Mouse (Mus musculus) adrenal gland, postnatal 4 days (tissue): ENCODE results near the gene Slf2. TPM values are rescaled to one million over a fixed set of nuclear protein-coding genes. Genes with fewer than 3 reads are reported as not detected.
A peak's percentile ranks its signal among the peaks of the same experiment; 100 is the strongest.

Experiments used
- DNase-seq, 2 experiments: peaks; one replicate each; pipeline ENCODE4 v3.0.0; 2021 to 2022; ENCODE audit warnings: low spot score in 2 of 2, mixed read lengths in 2 of 2
- long read RNA-seq, 2 experiments: library from polyadenylated mRNA; stranded (forward); transcript quantifications; one replicate each; pipeline ENCODE4 v2.0.0; 2021
- total RNA-seq, 2 experiments: library from RNA; stranded (reverse); gene quantifications; 2 replicates each; pipeline ENCODE4 v1.2.3; 2021

Gene Slf2
- 10 to 100 TPM; 38.4 to 39.8 TPM for total RNA-seq
- long read RNA-seq, experiment 1, partial matches to known transcripts = 2 of 4 reads
- long read RNA-seq, experiment 1, other reads (novel, unspliced or antisense) = 1 of 4 reads
- long read RNA-seq, experiment 2, full-length matches to known transcripts = 3 of 5 reads
- long read RNA-seq, experiment 2, partial matches to known transcripts = 1 of 5 reads
- long read RNA-seq, experiment 2, other reads (novel, unspliced or antisense) = 1 of 5 reads

- peak; percentile 95 to 96 for DNase-seq
Observed at GRCm38 (mm10) chr19:44930744-44931453, at the start of gene Slf2. TSS of gene Slf2 (plus strand) at chr19:44931151.

- DNase-seq = no peak
Observed at GRCm38 (mm10) chr19:44882552-44883024, 48.4 kb upstream of the Slf2 start.

DNA sequence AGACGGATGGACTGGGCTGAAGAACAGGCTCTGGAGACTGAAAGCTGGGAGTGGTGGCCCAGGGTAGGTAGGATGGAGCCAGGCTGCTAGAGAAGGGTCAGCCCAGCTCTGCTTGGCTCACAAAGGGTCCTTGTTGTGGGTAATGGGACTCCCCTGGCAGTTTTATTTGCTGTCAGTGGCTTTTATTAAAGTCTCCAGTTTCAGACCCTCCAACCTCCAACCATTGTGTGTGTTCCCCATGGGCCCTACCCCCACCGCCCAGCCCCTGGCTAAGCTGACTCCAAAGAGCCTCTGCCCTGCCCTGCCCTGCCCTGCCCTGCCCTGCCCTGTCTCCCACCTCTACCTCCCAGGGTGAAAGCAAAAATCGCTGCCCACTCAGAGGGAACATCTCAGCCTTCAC lies 46.6 kb upstream of the Slf2 start:
- no peak for DNase-seq

- no peak for DNase-seq
Observed at GRCm38 (mm10) chr19:44886475-44886874, 44.5 kb upstream of the Slf2 start.

GRCm38 (mm10) chr19:44887679-44888235 lies 43.2 kb upstream of the Slf2 start:
- peak; percentile 38 to 53 for DNase-seq

DNA sequence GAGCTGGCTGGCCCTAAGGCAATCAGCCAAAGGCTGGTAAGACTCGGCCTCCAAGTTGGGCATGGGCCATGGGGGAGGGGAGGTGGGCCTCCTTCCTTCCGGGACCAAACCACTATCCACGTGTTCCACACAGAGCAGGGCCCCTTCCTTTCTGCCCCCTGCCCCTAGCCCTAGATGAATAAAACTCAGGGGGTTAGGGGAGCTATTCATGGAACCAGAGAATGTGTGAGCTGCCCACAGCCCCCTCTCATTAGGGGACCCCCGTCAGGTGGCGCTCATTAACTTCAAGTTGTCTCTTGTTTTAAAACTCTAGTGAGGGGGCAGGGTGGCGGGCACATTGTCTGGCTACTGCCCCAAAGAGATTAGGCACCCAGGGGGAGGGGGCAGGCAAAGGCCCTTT lies 41.4 kb upstream of the Slf2 start:
- no peak for DNase-seq

DNA sequence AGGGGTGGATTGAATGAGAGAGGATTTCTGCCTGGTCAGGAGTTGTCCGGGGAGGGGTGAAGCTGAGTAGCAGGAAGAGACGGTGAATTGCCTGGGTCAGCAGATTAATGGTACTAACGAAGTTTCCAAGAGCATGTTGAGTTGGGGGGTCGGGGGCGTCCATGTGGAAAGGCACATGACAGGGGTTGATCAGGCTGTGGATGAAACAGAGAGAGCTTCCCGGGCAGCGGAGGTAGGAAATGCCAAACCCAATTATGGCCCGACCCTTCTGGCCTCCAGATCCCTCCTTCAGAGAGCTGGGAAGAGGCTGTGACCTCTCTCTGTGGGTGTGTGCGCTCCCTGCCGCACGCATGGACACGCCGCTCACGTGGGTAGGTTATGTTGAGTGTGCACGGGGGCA lies 39.5 kb upstream of the Slf2 start:
- DNase-seq = no peak

DNA sequence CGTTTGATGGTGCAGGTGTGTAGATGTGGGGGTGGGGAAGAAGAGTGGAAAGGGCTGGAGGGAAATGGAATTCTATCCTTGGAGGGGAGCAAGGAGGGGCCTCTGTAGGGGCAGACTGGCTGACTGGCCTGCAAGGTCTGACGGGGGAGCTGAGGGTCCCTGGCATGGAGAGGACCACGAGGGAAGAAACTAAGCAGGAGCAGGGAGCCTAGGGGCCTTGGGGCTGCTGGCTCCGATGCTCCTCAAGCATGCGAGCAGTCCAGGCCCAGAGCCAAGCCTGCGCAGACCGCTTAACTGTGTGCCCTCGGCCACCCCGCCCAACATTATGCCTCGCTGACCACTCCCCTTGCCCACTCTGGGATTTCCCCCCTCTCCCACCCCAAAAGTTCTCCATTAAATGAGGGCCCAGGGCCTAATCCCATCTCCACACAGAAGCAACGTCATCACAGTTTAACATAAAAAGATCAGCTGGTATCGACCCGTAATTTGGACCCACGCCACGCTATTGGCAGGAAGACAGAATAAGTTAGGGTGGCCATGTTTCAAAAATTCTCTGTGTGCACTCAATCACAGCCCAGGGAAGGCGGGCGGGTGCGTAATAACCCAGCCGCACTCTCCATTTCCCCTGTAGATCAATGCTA lies 37.6 kb upstream of the Slf2 start:
- no peak for DNase-seq

DNA sequence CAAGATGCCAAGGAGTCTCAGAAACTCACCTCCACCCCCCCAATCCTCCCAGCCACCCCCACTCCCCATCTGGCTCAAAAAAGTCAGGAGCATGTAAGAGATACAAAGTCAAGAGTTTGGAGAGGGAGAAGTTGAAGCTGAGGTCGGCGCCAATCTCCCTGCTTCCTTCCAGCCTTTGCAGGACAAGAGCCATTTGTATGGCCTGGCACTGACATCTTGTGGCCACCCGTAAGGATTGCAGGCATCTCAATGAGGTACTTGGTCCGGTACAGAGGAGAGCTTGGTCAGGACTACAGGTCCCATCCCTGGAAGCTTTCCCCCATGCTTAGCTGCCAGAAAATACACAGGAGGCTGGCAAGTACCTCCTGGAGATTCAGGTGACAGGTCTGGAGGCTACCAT lies 35.7 kb upstream of the Slf2 start:
- peak in 1 of 2 experiments; percentile 27 for DNase-seq

DNA sequence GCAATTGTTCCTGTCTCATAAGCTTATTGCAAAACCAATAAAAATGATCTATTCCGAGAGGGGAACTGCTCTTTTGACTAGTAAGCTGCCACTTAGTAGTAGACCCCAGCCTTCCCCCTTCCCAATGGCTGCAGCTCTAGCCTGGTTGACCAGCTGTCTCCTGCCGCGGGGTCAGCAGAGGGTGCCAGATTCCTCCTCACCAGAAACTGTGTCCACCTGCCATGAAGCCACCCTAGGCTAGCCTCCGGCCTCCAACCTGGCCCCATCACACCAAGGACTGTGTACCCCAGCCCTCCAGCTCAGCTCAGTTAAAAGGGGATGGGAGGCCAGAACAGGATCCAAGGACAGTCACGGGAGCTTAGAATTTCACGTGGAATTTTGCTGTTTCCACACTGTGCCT lies 34.5 kb upstream of the Slf2 start:
- DNase-seq = no peak

DNA sequence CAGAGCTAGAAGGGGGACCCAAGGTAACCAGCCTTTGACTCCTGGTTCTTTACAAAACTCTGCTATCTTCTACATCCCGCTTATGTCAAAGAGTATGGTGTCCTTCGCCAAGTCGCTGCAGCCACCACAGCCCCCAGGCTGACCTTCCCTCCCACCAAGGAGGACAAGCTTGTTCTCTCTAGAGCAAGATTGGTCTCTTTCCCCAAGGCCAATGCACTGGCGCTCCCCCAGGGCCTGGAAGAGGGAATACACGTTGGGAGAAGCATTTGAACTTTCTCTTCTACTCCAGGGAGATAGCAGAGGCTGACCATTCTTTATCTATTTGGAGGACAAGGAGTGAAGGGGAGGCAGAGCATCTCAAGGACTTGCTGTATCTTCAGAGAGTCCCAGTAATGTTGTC lies 33.4 kb upstream of the Slf2 start:
- no peak for DNase-seq

- DNase-seq = no peak
Observed at GRCm38 (mm10) chr19:44898646-44899045, 32.3 kb upstream of the Slf2 start.

- no peak for DNase-seq
Observed at GRCm38 (mm10) chr19:44899104-44899793, 31.7 kb upstream of the Slf2 start.

GRCm38 (mm10) chr19:44899947-44900773 lies 30.8 kb upstream of the Slf2 start:
- DNase-seq = no peak

DNA sequence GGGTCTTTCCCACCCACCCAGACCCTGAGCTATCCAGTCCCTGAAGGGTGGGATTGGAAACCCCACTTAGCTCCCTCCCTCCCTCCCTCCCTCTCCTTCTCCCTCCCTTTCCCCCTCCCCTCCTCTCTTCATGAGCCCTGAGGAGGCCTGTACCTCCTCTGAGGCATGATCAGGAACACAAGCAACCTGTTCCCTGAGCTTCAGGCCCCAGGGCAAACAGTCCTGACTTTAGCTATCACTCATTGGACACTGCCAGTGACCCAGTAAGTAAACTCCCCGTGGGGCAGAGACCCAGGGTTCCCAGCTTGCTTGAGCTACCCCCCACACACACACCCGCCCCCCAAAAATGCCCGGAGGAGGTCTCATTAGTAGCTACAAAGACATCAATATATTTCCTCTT lies 29.9 kb upstream of the Slf2 start:
- no peak for DNase-seq

- DNase-seq = no peak
Observed at GRCm38 (mm10) chr19:44902324-44902723, 28.6 kb upstream of the Slf2 start.

DNA sequence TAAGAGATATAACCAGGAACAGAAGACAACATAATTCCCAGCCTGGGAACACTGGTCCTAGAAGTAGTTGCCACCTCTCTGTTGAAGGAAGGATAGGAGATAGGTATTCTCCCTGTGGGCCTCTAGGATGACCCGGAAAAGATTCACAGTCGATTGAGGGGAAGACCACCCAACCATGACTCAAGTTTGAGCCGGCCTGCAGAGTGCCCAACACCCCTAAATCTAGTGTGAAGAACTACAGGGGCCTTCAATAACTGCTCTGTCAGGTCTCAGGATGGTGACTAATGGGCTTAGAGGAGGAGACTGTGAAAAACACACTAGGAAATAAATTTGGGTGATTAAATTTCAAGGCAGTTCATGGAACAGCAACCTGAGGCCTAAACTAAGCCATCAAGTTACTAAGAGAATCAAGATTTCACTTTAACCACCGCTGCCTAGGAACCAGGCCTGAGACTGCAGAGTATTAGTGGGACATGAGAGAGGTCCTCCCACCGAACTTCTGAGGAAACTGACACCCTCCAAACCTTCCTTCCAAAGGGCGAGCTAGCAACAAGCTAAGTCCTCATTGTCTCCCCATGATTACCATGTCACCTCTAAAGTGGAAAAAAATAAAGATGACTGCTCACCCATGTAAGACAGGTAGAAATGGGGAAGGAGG lies 27.5 kb upstream of the Slf2 start:
- no peak for DNase-seq

DNA sequence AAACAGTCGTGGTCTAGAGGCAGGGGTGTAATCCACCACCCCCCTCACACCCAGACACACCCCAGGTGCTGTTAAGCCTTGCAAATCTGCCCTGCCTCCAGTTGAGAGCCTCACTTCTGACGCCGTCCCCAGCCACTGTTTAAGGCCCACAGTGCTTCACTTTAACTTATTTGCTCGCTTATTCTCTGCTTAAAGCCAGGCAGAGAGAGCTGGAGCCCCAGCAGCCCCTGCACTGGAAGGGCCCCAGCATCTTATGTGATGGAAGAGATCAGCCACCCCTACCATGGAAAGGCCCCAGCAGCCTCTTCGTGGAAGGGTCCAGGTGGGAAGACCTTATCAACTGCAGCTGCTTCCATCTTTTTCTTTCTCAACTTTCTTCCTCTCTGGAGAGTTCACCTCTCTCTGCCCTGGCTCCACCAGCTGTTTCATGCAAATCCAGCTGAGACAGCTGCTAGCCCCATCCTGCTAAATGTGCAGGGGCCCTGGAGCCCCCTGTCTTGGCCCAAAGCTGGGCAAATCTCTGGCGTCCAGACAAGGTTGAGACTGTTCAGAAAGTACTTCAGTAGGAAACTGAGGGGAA lies 26.7 kb upstream of the Slf2 start:
- DNase-seq = no peak

DNA sequence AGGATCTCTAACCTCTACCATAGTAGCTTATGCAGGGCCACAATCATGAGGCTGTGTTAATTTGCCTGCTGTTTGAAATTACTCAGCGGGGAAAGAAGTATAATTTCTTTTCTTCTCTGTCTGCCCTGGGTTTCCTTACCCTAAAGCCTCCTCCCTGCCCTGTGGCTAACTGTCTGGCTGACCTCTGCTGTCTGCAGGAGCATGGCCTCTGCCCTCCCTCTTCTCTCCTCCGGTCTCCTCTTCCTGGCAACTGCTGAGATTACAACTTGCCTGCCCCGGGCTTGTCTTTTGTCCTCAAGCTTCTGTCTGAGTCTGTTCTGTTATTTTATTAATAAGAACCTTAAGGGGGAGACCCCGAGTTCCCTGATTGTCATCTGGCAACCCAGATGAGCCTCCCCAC lies 25.6 kb upstream of the Slf2 start:
- DNase-seq = no peak
